Comparison of ENCODE assay signal across 8 mouse cellular contexts in the genomic region with DNA sequence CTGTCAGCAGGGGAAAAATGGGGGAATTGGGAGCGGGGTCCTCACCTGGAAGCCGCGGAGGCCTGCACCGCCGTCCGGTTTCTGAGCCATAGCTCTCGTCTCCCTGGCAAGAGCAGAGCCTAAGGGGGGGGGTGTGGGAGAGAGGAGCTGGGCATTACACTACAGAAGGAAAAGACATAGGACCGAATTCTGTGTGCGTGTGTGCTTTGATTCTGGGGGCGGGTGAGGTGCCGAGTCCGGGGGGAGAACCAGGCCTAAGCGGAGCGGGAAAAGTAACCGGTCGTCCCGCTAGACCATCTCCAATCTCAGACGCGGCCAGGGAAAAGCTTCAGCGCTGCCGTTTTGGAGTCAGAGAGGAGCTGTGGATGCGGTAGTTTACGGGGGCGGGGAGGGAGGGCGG. TPM values are rescaled to one million over a fixed set of nuclear protein-coding genes. Genes with fewer than 3 reads are reported as not detected.
A peak's percentile ranks its signal among the peaks of the same experiment; 100 is the strongest.
DNase-seq lines count a peak whose midpoint lies in the region; ATAC-seq and TF ChIP-seq lines count a peak whose summit lies in the region.

No protein-coding gene starts in this region.

- peak overlapping the region; percentile 61 for H3K27ac ChIP-seq in brown adipose tissue, adult 24 weeks (replicated peaks; ENCODE audit: low read depth, low read length)
- peak overlapping the region; percentile 93 for H3K27ac ChIP-seq in forebrain, embryonic 12.5 days
- peak overlapping the region; percentile 60 for H3K27ac ChIP-seq in intestine, postnatal 0 days (ENCODE audit: low read depth, low read length)
- peak overlapping the region; percentile 86 for H3K27ac ChIP-seq in midbrain, embryonic 14.5 days (replicated peaks; ENCODE audit: low read depth, low read length)

- 0 out of 2 replicates have a peak, but pooled peaks cover 4% of the 10 kb centered on the region for H3K27me3 ChIP-seq in forebrain, embryonic 12.5 days
- no peaks in the 10 kb centered on the region for H3K27me3 ChIP-seq in intestine, postnatal 0 days (replicated peaks; ENCODE audit: control insufficient read depth, insufficient read depth, low read length)
- H3K27me3 ChIP-seq in midbrain, embryonic 14.5 days (ENCODE audit: control insufficient read depth, insufficient read depth, low read length): no peaks in the 10 kb centered on the region

- 21% methylated on average over 25 of the region's 25 CpGs for WGBS in forebrain, embryonic 12.5 days
- WGBS in intestine, postnatal 0 days: 24% methylated on average over 25 of the region's 25 CpGs
- WGBS in midbrain, embryonic 14.5 days: 24% methylated on average over 25 of the region's 25 CpGs

- no peaks in the 10 kb centered on the region for H3K9me3 ChIP-seq in forebrain, embryonic 12.5 days
- H3K9me3 ChIP-seq in intestine, postnatal 0 days (ENCODE audit: control insufficient read depth): no peaks in the 10 kb centered on the region
- H3K9me3 ChIP-seq in midbrain, embryonic 14.5 days (ENCODE audit: control insufficient read depth, low read length): no peaks in the 10 kb centered on the region

- peak overlapping the region; percentile 98 for H3K4me3 ChIP-seq in brown adipose tissue, adult 24 weeks (ENCODE audit: insufficient read depth, low read depth, low read length)
- peak overlapping the region; percentile 62 for H3K4me3 ChIP-seq in forebrain, embryonic 12.5 days (replicated peaks)
- H3K4me3 ChIP-seq in intestine, postnatal 0 days (ENCODE audit: low read depth, low read length): peak overlapping the region; percentile 62
- H3K4me3 ChIP-seq in midbrain, embryonic 14.5 days (replicated peaks; ENCODE audit: low read depth, low read length): peak overlapping the region; percentile 60

- H3K4me1 ChIP-seq in brown adipose tissue, adult 24 weeks (ENCODE audit: control insufficient read depth, insufficient read depth, insufficient read length, low read length): peaks cover 2% of the 10 kb centered on the region
- H3K4me1 ChIP-seq in forebrain, embryonic 12.5 days: peaks cover 24% of the 10 kb centered on the region
- H3K4me1 ChIP-seq in intestine, postnatal 0 days (replicated peaks; ENCODE audit: control insufficient read depth, insufficient read depth, low read length): no peaks in the 10 kb centered on the region
- peaks cover 33% of the 10 kb centered on the region for H3K4me1 ChIP-seq in midbrain, embryonic 14.5 days (ENCODE audit: control insufficient read depth, insufficient read depth, low read length)

- peaks cover 38% of the 10 kb centered on the region for H3K36me3 ChIP-seq in forebrain, embryonic 12.5 days (replicated peaks)
- 0 out of 2 replicates have a peak, but pooled peaks cover 5% of the 10 kb centered on the region for H3K36me3 ChIP-seq in intestine, postnatal 0 days (ENCODE audit: control insufficient read depth, insufficient read depth)
- H3K36me3 ChIP-seq in midbrain, embryonic 14.5 days (ENCODE audit: control insufficient read depth, insufficient read depth, low read length): peaks cover 41% of the 10 kb centered on the region

- peak overlapping the region; percentile 56 for H3K4me2 ChIP-seq in forebrain, embryonic 12.5 days
- peak overlapping the region; percentile 63 for H3K4me2 ChIP-seq in intestine, postnatal 0 days (replicated peaks; ENCODE audit: low read depth)
- H3K4me2 ChIP-seq in midbrain, embryonic 14.5 days (ENCODE audit: low read length): peak overlapping the region; percentile 59

- intact Hi-C loops in left cerebral cortex, postnatal 25 days (cut with DNase I): loop anchor here (5.0 kb wide), 4 partner anchors 69 to 174 kb away; a partner anchor contains a TSS

- no peak for TF ChIP-seq CTCF in intestine, postnatal 0 days (IDR thresholded peaks at IDR 0.05; ENCODE audit: low read depth)

- peak; percentile 10 to 14 for DNase-seq in left cerebral cortex, postnatal 25 days (ENCODE audit: low spot score in 2 of 2)
- no peak for DNase-seq in left cerebral cortex, adult 8-10 months (ENCODE audit: low spot score in 2 of 2)
- DNase-seq in midbrain, embryonic 14.5 days: no peak
- no peak for DNase-seq in c-Kit-positive CD71-positive TER-119-positive erythroid progenitor cells, embryonic 14.5 days (ENCODE audit: low spot score)
- no peak for DNase-seq in layer of hippocampus, postnatal 36 days

- H3K9ac ChIP-seq in forebrain, embryonic 12.5 days: peak overlapping the region; percentile 81
- peak overlapping the region; percentile 57 for H3K9ac ChIP-seq in intestine, postnatal 0 days (ENCODE audit: low read depth, low read length)
- peak overlapping the region; percentile 73 for H3K9ac ChIP-seq in midbrain, embryonic 14.5 days (replicated peaks; ENCODE audit: low read length)

- peak; percentile 6; the same call in 1 of the 2 replicates for ATAC-seq in forebrain, embryonic 12.5 days (ENCODE audit: low FRiP score)
- no peak; the same call in 1 of the 2 replicates for ATAC-seq in intestine, postnatal 0 days
- 0 out of 2 replicates have a peak, but pooled peaks have one; percentile 2 for ATAC-seq in midbrain, embryonic 14.5 days (ENCODE audit: low FRiP score, low TSS enrichment)

RNA-seq across cellular contexts. Expression of a gene that starts 0.7 kb away (rescaled TPM):
- total RNA-seq in left cerebral cortex, postnatal 25 days (2021): 100 to 1,000 TPM; 444 to 445 TPM
- 100 to 1,000 TPM; 460 to 476 (median 472) TPM for total RNA-seq in left cerebral cortex, adult 8-10 months (2022)
- 75.6 and 84.7 TPM in 2 replicates for polyA plus RNA-seq in brown adipose tissue, adult 24 weeks (2012; ENCODE audit: insufficient read depth, insufficient read length, missing spikeins)
- polyA plus RNA-seq in forebrain, embryonic 12.5 days (2016; fragmentation: Nextera tagmentation; extraction: Ambion mirVana): 854 and 906 TPM in 2 replicates
- polyA plus RNA-seq in intestine, postnatal 0 days (2015; fragmentation: Nextera tagmentation; extraction: Ambion mirVana): 121 TPM in 2 replicates
- 1,056 and 1,237 TPM in 2 replicates for polyA plus RNA-seq in midbrain, embryonic 14.5 days (2014; fragmentation: Nextera tagmentation; extraction: Ambion mirVana)
- total RNA-seq in layer of hippocampus, postnatal 36 days (2021): 100 to 1,000 TPM; 507 to 531 TPM

Comparison
In these comparisons a context has a peak if more than half of its experiments do, and no peak if none do; other contexts are left out.
1. DNase-seq: peak in left cerebral cortex, postnatal 25 days (2 of 2); none in left cerebral cortex, adult 8-10 months (0 of 2), midbrain, embryonic 14.5 days (single experiment), c-Kit-positive CD71-positive TER-119-positive erythroid progenitor cells, embryonic 14.5 days (single experiment) and layer of hippocampus, postnatal 36 days (0 of 2).
2. Peak in every context shown above with its lines, with median percentiles within 50 percentile points of each other: H3K27ac ChIP-seq, H3K4me3 ChIP-seq, H3K4me2 ChIP-seq and H3K9ac ChIP-seq.